Mouse (Mus musculus) hematopoietic stem cell, adult 5-6 weeks (primary cell): Measurements from ENCODE around the gene Skap1. TPM values are rescaled to one million over a fixed set of nuclear protein-coding genes. Genes with fewer than 3 reads are reported as not detected.
A peak's percentile ranks its signal among the peaks of the same experiment; 100 is the strongest.

ENCODE experiments used
- ATAC-seq, 2 experiments: fragments of 125-278 bp in 1 of 2; replicated peaks in 1 of 2; 2 replicates each; pipeline ENCODE4 v1.8.0; 2016 to 2017; ENCODE audit warnings: inconsistent platforms in 2 of 2, mild to moderate bottlenecking in 2 of 2, moderate number of reproducible peaks in 2 of 2, low read depth in 1 of 2, moderate TSS enrichment in 1 of 2; ENCODE audit not compliant: low FRiP score in 2 of 2, poor library complexity in 2 of 2, severe bottlenecking in 2 of 2, insufficient read depth in 1 of 2, low TSS enrichment in 1 of 2
- total RNA-seq: library from RNA; stranded (forward); fragments of 172-1452, 232-1000 nt; gene quantifications from 2 replicates; pipeline ENCODE4 v1.2.3, GENCODE M21; 2017

Skap1 gene
- total RNA-seq, 1 experiment from 2014 or later: 2.4 TPM

- ATAC-seq: no peak
Measured at GRCm38 (mm10) chr11:96531757-96532433, 67.5 kb downstream of the Skap1 start.

- no peak for ATAC-seq
Measured at GRCm38 (mm10) chr11:96534531-96534930, 70.1 kb downstream of the Skap1 start.

- peak; percentile 64 to 83; a peak in 3 of 4 replicates for ATAC-seq
Measured at GRCm38 (mm10) chr11:96536146-96536545, 71.8 kb downstream of the Skap1 start.

GRCm38 (mm10) chr11:96542003-96542402 lies 77.6 kb downstream of the Skap1 start:
- ATAC-seq: no peak

- no peak for ATAC-seq
Measured at GRCm38 (mm10) chr11:96542561-96542960, 78.2 kb downstream of the Skap1 start.

- no peak for ATAC-seq
Measured at GRCm38 (mm10) chr11:96546428-96546827, 82.0 kb downstream of the Skap1 start.

GRCm38 (mm10) chr11:96550960-96551703 lies 86.7 kb downstream of the Skap1 start:
- no peak for ATAC-seq

- ATAC-seq: no peak
Measured at GRCm38 (mm10) chr11:96553091-96553490, 88.7 kb downstream of the Skap1 start.

GRCm38 (mm10) chr11:96560229-96560628 lies 95.8 kb downstream of the Skap1 start:
- ATAC-seq: no peak

- ATAC-seq: no peak
Measured at GRCm38 (mm10) chr11:96564088-96564487, 99.7 kb downstream of the Skap1 start.

GRCm38 (mm10) chr11:96572515-96572914 lies 108.1 kb downstream of the Skap1 start:
- ATAC-seq: no peak

GRCm38 (mm10) chr11:96576491-96577427 lies 112.4 kb downstream of the Skap1 start:
- ATAC-seq: no peak

GRCm38 (mm10) chr11:96578551-96579283 lies 114.3 kb downstream of the Skap1 start:
- no peak for ATAC-seq

- peak; percentile 68 to 71; a peak in 3 of 4 replicates for ATAC-seq
Measured at GRCm38 (mm10) chr11:96581604-96582384, 117.4 kb downstream of the Skap1 start.

- no peak for ATAC-seq
Measured at GRCm38 (mm10) chr11:96582595-96582994, 118.2 kb downstream of the Skap1 start.

- no peak for ATAC-seq
Measured at GRCm38 (mm10) chr11:96589828-96590227, 125.4 kb downstream of the Skap1 start.
